Mouse (Mus musculus): ENCODE measurements around the gene Zdhhc7. TPM values are rescaled to one million over a fixed set of nuclear protein-coding genes. Genes with fewer than 3 reads are reported as not detected.

Zdhhc7 gene
- polyA plus RNA-seq, 1 experiment from 2014 or later: 30.2 TPM

DNA sequence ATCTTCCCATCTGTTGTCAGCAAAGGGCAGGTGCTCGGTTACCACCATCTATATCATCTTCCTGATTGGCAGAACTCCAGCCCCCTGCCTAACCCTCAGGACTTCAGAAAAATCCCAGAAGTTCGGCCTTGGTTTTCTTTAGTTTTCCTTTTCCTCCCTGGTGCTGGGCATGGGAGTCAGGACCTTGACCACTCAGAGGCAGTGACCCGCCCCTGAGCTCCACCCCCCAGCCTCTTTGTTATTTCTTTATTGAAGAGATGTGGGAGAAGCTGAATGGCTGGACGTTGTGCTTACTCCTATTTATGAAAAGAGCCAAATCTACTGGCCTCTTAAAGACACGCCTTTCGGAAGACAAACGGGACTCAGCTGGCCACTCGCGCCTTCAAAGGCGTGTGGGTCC lies 12.0 kb upstream of the Zdhhc7 start:
- Histone ChIP-seq H3K27me3 (peaks cover 31% of the 10 kb centered on the region), H3K9ac (replicated peaks) (peak overlapping the region; percentile 74), H3K4me2 (replicated peaks) (peak overlapping the region; percentile 70), H3K4me3 (replicated peaks) (peak overlapping the region; percentile 71), H3K9me3 (no peaks in the 10 kb centered on the region), H3K27ac (peak overlapping the region; percentile 87), H3K4me1 (replicated peaks) (peaks cover 19% of the 10 kb centered on the region), H3K36me3 (no peaks in the 10 kb centered on the region)
- WGBS: 3% methylated on average over 10 of the region's 10 CpGs
- no peak; the same call in none of the 2 replicates for ATAC-seq

DNA sequence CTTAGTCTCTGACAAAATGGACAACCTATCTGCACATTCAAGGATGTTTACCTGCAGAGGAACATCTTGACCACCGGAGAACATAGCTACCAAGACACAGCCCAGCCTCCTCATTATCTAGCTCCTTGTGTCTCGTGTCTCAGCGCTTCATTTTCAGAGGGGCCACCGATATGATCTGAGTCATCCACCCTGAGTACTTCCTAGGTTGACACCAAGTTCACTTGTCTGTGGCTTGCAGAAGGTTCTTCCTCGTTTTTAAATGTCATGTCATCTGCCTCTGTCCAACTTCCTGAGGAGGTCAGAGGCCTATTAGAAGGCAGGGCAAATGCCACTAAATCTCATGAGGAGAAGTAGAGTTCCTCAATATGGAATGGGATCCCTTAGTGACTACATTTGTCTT lies 11.3 kb upstream of the Zdhhc7 start:
- Histone ChIP-seq H3K4me2 (replicated peaks) (no peak overlapping the region), H3K9me3 (no peaks in the 10 kb centered on the region), H3K4me3 (replicated peaks) (no peak overlapping the region), H3K27me3 (peaks cover 31% of the 10 kb centered on the region), H3K27ac (no peak overlapping the region), H3K36me3 (0 out of 2 replicates have a peak, but pooled peaks cover 2% of the 10 kb centered on the region), H3K4me1 (replicated peaks) (peaks cover 19% of the 10 kb centered on the region), H3K9ac (replicated peaks) (no peak overlapping the region)
- 85% methylated on average over 5 of the region's 5 CpGs for WGBS
- ATAC-seq: no peak

- Histone ChIP-seq H3K27me3 (peaks cover 21% of the 10 kb centered on the region), H3K4me2 (replicated peaks) (no peak overlapping the region), H3K4me1 (replicated peaks) (peaks cover 19% of the 10 kb centered on the region), H3K4me3 (replicated peaks) (no peak overlapping the region), H3K36me3 (0 out of 2 replicates have a peak, but pooled peaks cover 2% of the 10 kb centered on the region), H3K27ac (no peak overlapping the region), H3K9me3 (no peaks in the 10 kb centered on the region), H3K9ac (replicated peaks) (no peak overlapping the region)
- WGBS: 54% methylated on average over 4 of the region's 4 CpGs
- ATAC-seq: no peak
These were observed 10.1 kb upstream of the Zdhhc7 start for GRCm38 (mm10) chr8:120111382-120111781.

- Histone ChIP-seq H3K9me3 (no peaks in the 10 kb centered on the region), H3K27ac (no peak overlapping the region), H3K4me2 (replicated peaks) (no peak overlapping the region), H3K4me3 (replicated peaks) (no peak overlapping the region), H3K9ac (replicated peaks) (no peak overlapping the region), H3K36me3 (0 out of 2 replicates have a peak, but pooled peaks cover 2% of the 10 kb centered on the region), H3K27me3 (peaks cover 17% of the 10 kb centered on the region), H3K4me1 (replicated peaks) (peaks cover 19% of the 10 kb centered on the region)
- WGBS: 82% methylated on average over 4 of the region's 4 CpGs
- no peak for ATAC-seq
These were observed 9.7 kb upstream of the Zdhhc7 start for GRCm38 (mm10) chr8:120110966-120111365.

- no peaks in the 10 kb centered on the region for H3K9me3 ChIP-seq
- 74% methylated on average over 3 of the region's 3 CpGs for WGBS
- no peak overlapping the region for H3K9ac ChIP-seq (replicated peaks)
- H3K4me1 ChIP-seq (replicated peaks): peaks cover 8% of the 10 kb centered on the region
- H3K36me3 ChIP-seq: peaks cover 2% of the 10 kb centered on the region
- no peak overlapping the region for H3K27ac ChIP-seq
- H3K27me3 ChIP-seq: no peaks in the 10 kb centered on the region; the same call in 1 of the 2 replicates
- no peak for ATAC-seq
- H3K4me2 ChIP-seq (replicated peaks): no peak overlapping the region
- H3K4me3 ChIP-seq (replicated peaks): no peak overlapping the region
These were observed 7.9 kb upstream of the Zdhhc7 start for GRCm38 (mm10) chr8:120109149-120109548.

DNA sequence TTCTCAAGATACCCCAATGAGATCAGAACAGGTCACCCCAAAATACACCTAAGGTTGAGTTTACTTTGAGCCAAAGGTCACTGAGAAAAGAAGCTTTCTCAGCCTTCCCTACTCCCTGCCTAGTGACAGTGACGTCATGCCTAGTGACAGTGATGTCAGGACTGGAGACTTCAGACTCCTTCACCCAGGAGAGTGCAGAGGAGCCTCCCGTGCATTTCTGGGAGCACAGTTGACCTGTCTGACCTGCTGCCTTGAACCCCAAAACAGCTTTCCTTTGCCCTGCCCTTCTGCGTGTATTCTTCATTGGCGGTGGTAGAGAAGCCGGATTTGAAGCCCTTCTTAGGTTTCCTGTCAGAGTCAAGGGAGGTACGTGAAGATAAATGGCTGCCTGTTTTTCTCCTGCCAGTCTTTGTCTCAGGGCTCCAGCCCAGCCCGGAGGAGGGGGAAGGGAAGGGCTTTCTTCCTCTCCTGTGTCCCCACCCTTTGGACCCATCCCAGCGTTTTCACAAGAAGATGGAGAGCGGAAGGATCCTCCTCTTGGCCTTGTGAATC lies 3.5 kb upstream of the Zdhhc7 start:
- no peak overlapping the region for H3K4me2 ChIP-seq (replicated peaks)
- H3K9me3 ChIP-seq: no peaks in the 10 kb centered on the region
- H3K27ac ChIP-seq: no peak overlapping the region
- H3K9ac ChIP-seq (replicated peaks): no peak overlapping the region
- H3K4me3 ChIP-seq (replicated peaks): no peak overlapping the region
- H3K36me3 ChIP-seq: peaks cover 2% of the 10 kb centered on the region
- ATAC-seq: no peak
- H3K4me1 ChIP-seq (replicated peaks): peaks cover 30% of the 10 kb centered on the region
- no peaks in the 10 kb centered on the region for H3K27me3 ChIP-seq
- 69% methylated on average over 9 of the region's 9 CpGs for WGBS

DNA sequence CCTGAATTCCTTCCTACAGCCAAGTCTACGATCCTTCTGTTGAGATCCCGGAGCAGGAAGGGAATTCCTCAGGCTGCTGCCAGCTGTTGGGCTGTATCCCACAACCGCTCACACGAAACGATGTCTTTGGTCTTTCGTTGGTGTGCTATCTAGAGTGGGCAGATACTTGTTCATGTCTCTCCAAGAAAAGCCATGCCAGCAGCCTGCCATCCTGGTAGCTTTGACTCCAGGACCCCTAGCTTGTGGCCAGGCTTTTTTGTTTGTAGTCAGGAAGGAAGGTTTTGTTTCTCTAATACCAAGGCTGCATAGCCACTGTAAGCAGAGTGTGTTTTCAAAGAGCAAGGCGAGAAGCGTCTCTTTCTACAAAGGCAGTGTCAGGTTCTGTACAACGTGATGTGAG lies 2.6 kb upstream of the Zdhhc7 start:
- no peak overlapping the region for H3K4me2 ChIP-seq (replicated peaks)

GRCm38 (mm10) chr8:120100388-120101067 lies 754 bp downstream of the Zdhhc7 start:
- H3K9ac ChIP-seq (replicated peaks): peak overlapping the region; percentile 95
- peak overlapping the region; percentile 96 for H3K4me3 ChIP-seq (replicated peaks)
- H3K36me3 ChIP-seq: no peaks in the 10 kb centered on the region; the same call in none of the 2 replicates
- peak overlapping the region; percentile 91 for H3K4me2 ChIP-seq (replicated peaks)
- 7% methylated on average over 24 of the region's 25 CpGs for WGBS
- ATAC-seq: peak; percentile 19; the same call in 1 of the 2 replicates
- H3K4me1 ChIP-seq (replicated peaks): peaks cover 44% of the 10 kb centered on the region
- no peaks in the 10 kb centered on the region for H3K9me3 ChIP-seq
- H3K27ac ChIP-seq: peak overlapping the region; percentile 91
- no peaks in the 10 kb centered on the region for H3K27me3 ChIP-seq

More for the DNA sequence above, 2.6 kb upstream of the Zdhhc7 start:
- Histone ChIP-seq H3K9ac (replicated peaks) (no peak overlapping the region), H3K9me3 (no peaks in the 10 kb centered on the region), H3K4me3 (replicated peaks) (no peak overlapping the region), H3K4me1 (replicated peaks) (peaks cover 35% of the 10 kb centered on the region), H3K27ac (no peak overlapping the region), H3K27me3 (no peaks in the 10 kb centered on the region), H3K36me3 (peaks cover 2% of the 10 kb centered on the region)
- WGBS: 91% methylated on average over 9 of the region's 9 CpGs
- ATAC-seq: no peak

DNA sequence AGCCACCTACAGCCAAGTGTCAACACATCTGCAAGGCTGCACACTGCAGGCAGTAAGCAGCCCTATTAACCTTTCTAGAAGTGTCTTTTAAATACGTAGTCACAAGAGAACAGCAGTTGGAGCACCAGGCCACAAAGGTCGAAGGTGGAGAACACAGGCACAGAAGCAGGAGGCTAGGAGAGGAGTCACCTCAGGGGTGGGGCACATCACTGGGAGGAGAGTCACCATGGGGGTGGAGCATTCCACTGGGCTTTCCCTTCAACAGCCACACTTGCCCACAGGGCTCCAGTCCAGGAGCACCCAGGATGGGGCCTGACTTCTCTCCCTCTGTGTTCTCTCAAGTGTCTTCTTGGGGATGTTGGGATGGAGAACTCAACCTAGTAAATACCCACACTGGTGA lies 4.8 kb downstream of the Zdhhc7 start:
- 83% methylated on average over 2 of the region's 2 CpGs for WGBS
- H3K4me3 ChIP-seq (replicated peaks): no peak overlapping the region
- ATAC-seq: no peak
- no peaks in the 10 kb centered on the region for H3K9me3 ChIP-seq
- no peak overlapping the region for H3K4me2 ChIP-seq (replicated peaks)
- H3K36me3 ChIP-seq: peaks cover 23% of the 10 kb centered on the region
- no peak overlapping the region; the same call in 1 of the 2 replicates for H3K9ac ChIP-seq (replicated peaks)
- H3K4me1 ChIP-seq (replicated peaks): peaks cover 25% of the 10 kb centered on the region
- H3K27me3 ChIP-seq: no peaks in the 10 kb centered on the region
- H3K27ac ChIP-seq: no peak overlapping the region

DNA sequence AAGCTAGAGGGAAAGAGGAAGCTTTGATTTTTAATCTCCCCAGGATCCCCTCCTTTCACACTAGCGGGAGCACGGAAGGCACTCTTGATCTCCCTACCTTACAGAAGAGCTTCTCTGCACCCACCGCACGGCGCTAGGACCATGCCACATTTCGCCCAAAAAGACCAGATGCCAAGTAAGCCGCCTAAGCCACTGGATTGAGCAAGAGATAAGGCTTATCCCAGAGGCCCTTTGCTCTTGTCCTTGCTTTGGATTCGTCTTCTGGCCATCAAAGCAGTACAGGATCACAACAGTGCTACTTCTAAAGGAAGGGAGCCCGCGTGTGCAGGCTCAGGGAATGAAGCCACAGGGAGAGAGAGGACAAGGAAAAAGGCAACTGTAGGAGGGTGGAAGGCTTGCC lies 6.5 kb downstream of the Zdhhc7 start:
- H3K27me3 ChIP-seq: no peaks in the 10 kb centered on the region
- no peak overlapping the region for H3K4me3 ChIP-seq (replicated peaks)
- no peaks in the 10 kb centered on the region for H3K9me3 ChIP-seq
- peaks cover 38% of the 10 kb centered on the region for H3K36me3 ChIP-seq
- ATAC-seq: no peak
- no peak overlapping the region for H3K4me2 ChIP-seq (replicated peaks)
- 89% methylated on average over 10 of the region's 10 CpGs for WGBS
- peaks cover 14% of the 10 kb centered on the region for H3K4me1 ChIP-seq (replicated peaks)
- H3K9ac ChIP-seq (replicated peaks): no peak overlapping the region
- no peak overlapping the region; the same call in 1 of the 2 replicates for H3K27ac ChIP-seq

- Histone ChIP-seq H3K9ac (replicated peaks) (no peak overlapping the region), H3K36me3 (peaks cover 46% of the 10 kb centered on the region), H3K27ac (no peak overlapping the region), H3K27me3 (no peaks in the 10 kb centered on the region), H3K4me2 (replicated peaks) (no peak overlapping the region), H3K9me3 (no peaks in the 10 kb centered on the region), H3K4me1 (replicated peaks) (peaks cover 9% of the 10 kb centered on the region; the same call in 1 of the 2 replicates), H3K4me3 (replicated peaks) (no peak overlapping the region)
- WGBS: 96% methylated on average over 3 of the region's 3 CpGs
- ATAC-seq: no peak
These were observed 8.2 kb downstream of the Zdhhc7 start for GRCm38 (mm10) chr8:120093103-120093502.

- Histone ChIP-seq H3K9ac (replicated peaks) (no peak overlapping the region), H3K36me3 (peaks cover 66% of the 10 kb centered on the region), H3K4me2 (replicated peaks) (no peak overlapping the region), H3K9me3 (no peaks in the 10 kb centered on the region), H3K4me1 (replicated peaks) (no peaks in the 10 kb centered on the region), H3K27me3 (no peaks in the 10 kb centered on the region), H3K27ac (no peak overlapping the region), H3K4me3 (replicated peaks) (no peak overlapping the region)
- 94% methylated on average over 3 of the region's 3 CpGs for WGBS
- ATAC-seq: no peak
These were observed 10.2 kb downstream of the Zdhhc7 start for GRCm38 (mm10) chr8:120091032-120091431.

Data from midbrain, embryonic 13.5 days (tissue).